Mouse (Mus musculus): ENCODE data around the gene Sfxn5.

Sfxn5 gene

GRCm38 (mm10) chr6:85232045-85232444 lies 101.2 kb downstream of the Sfxn5 start:
- no peak for DNase-seq (ENCODE audit: low spot score)

- DNase-seq (ENCODE audit: low spot score) = no peak
Measured at GRCm38 (mm10) chr6:85231469-85231868, 101.8 kb downstream of the Sfxn5 start.

GRCm38 (mm10) chr6:85230762-85231161 lies 102.5 kb downstream of the Sfxn5 start:
- no peak for DNase-seq (ENCODE audit: low spot score)

- no peak for DNase-seq (ENCODE audit: low spot score)
Measured at GRCm38 (mm10) chr6:85227520-85227919, 105.7 kb downstream of the Sfxn5 start.

- no peak for DNase-seq (ENCODE audit: low spot score)
Measured at GRCm38 (mm10) chr6:85226570-85226969, 106.7 kb downstream of the Sfxn5 start.

- DNase-seq (ENCODE audit: low spot score) = no peak
Measured at GRCm38 (mm10) chr6:85224442-85224891, 108.8 kb downstream of the Sfxn5 start.

- no peak for DNase-seq (ENCODE audit: low spot score)
Measured at GRCm38 (mm10) chr6:85223498-85224150, 109.6 kb downstream of the Sfxn5 start.

GRCm38 (mm10) chr6:85222551-85222950 lies 110.7 kb downstream of the Sfxn5 start:
- DNase-seq (ENCODE audit: low spot score) = no peak

GRCm38 (mm10) chr6:85220917-85221316 lies 112.3 kb downstream of the Sfxn5 start:
- DNase-seq (ENCODE audit: low spot score) = no peak

- no peak for DNase-seq (ENCODE audit: low spot score)
Measured at GRCm38 (mm10) chr6:85219706-85220105, 113.5 kb downstream of the Sfxn5 start.

- DNase-seq (ENCODE audit: low spot score) = no peak
Measured at GRCm38 (mm10) chr6:85218684-85219445, 114.4 kb downstream of the Sfxn5 start.

GRCm38 (mm10) chr6:85218251-85218650 lies 115.0 kb downstream of the Sfxn5 start:
- DNase-seq (ENCODE audit: low spot score) = no peak

- DNase-seq (ENCODE audit: low spot score) = no peak
Measured at GRCm38 (mm10) chr6:85210686-85211085, 122.5 kb downstream of the Sfxn5 start.

GRCm38 (mm10) chr6:85209226-85209967 lies 123.8 kb downstream of the Sfxn5 start:
- DNase-seq (ENCODE audit: low spot score) = no peak

- no peak for DNase-seq (ENCODE audit: low spot score)
Measured at GRCm38 (mm10) chr6:85207345-85207744, 125.9 kb downstream of the Sfxn5 start.

GRCm38 (mm10) chr6:85206939-85207285 lies 126.3 kb downstream of the Sfxn5 start:
- no peak for DNase-seq (ENCODE audit: low spot score)

GRCm38 (mm10) chr6:85206182-85206938 lies 126.9 kb downstream of the Sfxn5 start:
- no peak for DNase-seq (ENCODE audit: low spot score)

- no peak for DNase-seq (ENCODE audit: low spot score)
Measured at GRCm38 (mm10) chr6:85197951-85198350, 135.3 kb downstream of the Sfxn5 start.

GRCm38 (mm10) chr6:85193381-85194318 lies 139.6 kb downstream of the Sfxn5 start:
- no peak for DNase-seq (ENCODE audit: low spot score)

GRCm38 (mm10) chr6:85191751-85192440 lies 141.3 kb downstream of the Sfxn5 start:
- DNase-seq (ENCODE audit: low spot score) = no peak

Data from testis, postnatal 10 days (tissue).